Mouse (Mus musculus) bone marrow macrophage, adult 2 months (primary cell): ENCODE measurements around the gene Gpr84.

ENCODE experiments used
- CTCF ChIP-seq: IDR thresholded peaks from 2 replicates; pipeline ENCODE4 v1.5.1; 2012; ENCODE audit warnings: low read depth, mild to moderate bottlenecking, low read length, moderate library complexity
- POLR2A ChIP-seq: IDR thresholded peaks from 2 replicates; pipeline ENCODE4 v1.6.1; 2012; ENCODE audit warnings: mild to moderate bottlenecking, low read depth, low read length, borderline replicate concordance

DNA sequence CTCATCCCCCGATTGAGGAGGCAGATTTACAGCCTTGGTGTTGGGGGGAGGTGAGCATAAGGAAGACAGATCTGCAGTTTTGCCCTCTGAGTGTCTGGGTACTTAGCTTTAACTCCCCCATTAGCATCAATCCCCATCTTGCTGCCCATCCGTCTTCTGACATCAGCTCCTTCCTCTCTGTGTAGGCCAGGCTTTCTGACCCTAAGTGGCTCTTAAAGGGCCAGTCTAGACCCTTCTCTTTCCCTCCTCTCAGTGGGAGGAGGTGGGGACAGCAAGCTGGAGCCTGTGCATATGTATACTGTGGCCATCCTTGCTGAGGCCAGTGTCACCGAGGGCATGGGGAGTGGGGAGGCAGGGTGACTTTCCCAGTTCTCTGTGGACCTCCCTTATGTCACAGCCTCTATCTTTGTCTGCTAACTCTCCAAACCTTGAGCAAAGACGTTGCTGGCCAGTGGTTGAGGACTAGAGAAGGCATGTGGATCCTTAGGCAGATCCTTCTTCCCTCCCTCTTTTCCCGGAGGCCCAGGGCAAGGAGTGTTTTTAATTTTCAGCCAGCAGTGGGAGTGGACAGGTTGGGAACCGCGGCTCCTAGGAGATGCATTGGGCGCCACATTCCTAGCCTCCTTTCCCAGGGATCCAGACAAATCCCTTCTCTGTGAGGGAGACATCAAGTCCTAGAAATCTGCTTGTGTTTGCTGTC, 6.3 kb downstream of the Gpr84 start:
- TF ChIP-seq CTCF = no peak
- no peak for TF ChIP-seq POLR2A
